Mouse (Mus musculus): ENCODE measurements at regions not wholly inside any gene's neighbourhood (a gene's known extent, or its start where the extent isn't known, plus 50 kb on each side); places are given as distances from the start of the nearest gene placed in this dataset.

GRCm38 (mm10) chr13:46116576-46116975 is 151.8 kb upstream of the Atxn1 start:
- no peak for ATAC-seq

- ATAC-seq, result no peak
Observed at GRCm38 (mm10) chr13:46104971-46105370, 140.2 kb upstream of the Atxn1 start.

GRCm38 (mm10) chr13:46098621-46099020 is 133.8 kb upstream of the Atxn1 start:
- ATAC-seq, result no peak

DNA sequence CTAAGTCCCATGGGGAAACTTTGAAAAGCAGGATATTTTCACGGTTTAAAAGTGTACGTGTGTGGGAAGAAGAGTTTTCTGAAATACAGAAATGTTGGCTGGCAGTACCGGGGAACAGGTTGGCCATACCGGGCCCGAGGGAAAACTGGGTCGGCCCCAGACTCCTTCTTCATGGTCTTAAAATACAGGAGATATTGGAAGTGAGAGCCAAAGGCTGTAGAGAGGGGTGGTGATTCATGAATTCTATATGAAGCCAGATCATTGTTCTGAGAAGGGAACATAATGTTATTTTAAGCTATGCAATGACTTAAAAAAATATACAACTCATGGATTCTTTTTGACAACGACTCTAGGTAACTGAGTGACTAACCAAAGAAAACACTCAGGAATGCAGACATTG is 133.3 kb upstream of the Atxn1 start:
- no peak for ATAC-seq

GRCm38 (mm10) chr13:46096968-46097367 is 132.2 kb upstream of the Atxn1 start:
- no peak for ATAC-seq

DNA sequence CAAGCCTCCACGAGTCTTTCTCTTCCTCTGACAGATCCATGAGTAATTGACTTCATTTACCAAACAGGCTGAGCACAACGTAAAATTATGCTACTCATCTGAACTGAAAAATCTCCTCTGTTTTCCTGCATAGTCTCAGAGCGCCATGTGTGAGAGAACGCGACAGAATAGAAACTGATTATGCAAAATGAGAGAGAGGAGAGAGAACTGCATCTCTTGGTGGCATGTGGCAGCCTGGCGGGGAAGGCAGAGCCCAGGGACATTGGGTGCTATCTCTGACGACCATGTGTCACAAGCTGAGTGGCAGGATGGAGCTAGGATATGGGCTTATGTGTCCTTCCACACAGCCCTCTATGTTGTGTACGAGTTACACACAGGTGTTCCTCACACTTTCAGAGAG is 131.6 kb upstream of the Atxn1 start:
- ATAC-seq, result no peak

DNA sequence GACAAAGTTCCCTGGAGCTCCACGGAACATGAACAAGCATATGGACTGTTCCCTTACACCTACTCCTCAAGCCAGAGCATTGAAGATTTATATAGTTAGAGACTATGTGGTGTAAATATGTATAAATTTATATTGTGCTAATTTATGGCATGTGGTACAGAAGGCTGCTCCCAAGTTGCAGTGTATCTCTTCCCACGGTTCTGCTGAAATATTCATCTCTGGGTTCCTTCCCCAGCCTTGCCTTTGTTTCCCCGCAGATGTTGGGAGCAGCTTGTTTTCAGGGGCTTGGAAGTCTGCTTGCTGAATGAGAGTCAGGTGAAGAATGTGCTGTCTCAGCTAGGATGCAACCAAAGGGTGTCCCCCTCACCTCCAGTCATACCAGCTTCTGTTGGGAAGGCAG is 128.0 kb upstream of the Atxn1 start:
- no peak for ATAC-seq

GRCm38 (mm10) chr13:46091109-46091508 is 126.3 kb upstream of the Atxn1 start:
- peak; percentile 53 for ATAC-seq

GRCm38 (mm10) chr13:46088237-46088636 is 123.4 kb upstream of the Atxn1 start:
- no peak for ATAC-seq

GRCm38 (mm10) chr13:46087663-46088062 is 122.9 kb upstream of the Atxn1 start:
- ATAC-seq, result no peak

DNA sequence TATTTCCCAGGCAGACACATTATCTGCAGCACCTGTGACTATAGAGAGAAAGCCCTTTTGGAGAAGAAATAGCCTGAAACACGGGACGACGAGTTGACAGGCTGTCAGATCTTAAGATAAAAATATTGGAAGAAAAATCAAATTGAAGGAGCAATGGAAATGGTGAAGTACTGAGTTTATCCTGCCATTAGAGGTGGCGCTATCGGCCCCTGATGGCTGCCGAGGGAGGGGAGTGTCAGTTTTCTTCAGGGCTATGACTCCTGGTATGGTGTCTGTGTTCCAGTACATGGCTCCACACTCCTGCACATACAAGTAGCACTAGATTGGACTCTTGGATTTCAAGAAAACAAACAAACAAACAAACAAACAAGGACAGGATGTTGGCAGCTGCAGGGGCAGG is 112.1 kb upstream of the Atxn1 start:
- no peak for ATAC-seq

DNA sequence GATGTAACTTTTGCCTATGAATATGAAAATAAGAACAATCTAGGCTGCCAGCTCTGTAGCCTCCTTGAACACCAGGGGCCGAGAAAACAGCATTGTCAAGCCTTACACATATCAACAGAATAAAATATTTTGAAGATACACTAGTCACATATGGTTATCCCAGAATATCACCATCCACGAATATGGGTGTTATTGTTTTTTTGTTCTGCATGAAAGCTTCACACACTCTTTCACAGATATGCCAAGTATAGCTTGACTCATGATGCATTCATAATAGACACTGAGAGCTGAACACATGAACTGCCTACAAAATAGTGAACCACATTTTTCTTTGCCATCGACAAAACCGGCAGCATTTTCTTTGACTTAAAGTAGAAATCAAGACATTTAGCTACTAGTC is 106.9 kb upstream of the Atxn1 start:
- no peak for ATAC-seq

DNA sequence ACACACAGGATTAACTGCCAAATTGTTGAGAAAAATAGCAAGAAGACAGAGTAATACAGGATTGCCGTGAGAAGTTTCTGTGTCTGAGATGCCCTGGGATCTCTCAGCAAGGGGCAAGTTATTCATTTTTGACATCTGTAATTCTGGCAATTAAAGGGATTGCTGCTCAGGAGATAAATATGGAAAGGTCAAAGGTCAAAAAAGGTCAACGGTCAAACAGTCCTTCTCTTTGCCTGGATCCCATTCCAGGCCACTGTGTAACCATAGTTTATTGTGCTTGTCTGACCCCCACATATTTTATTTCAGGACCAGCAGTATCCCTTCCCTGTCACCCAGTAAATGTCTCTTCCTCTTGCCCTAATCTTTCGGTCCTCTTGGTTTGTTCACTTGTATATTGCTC is 104.8 kb upstream of the Atxn1 start:
- ATAC-seq, result no peak

GRCm38 (mm10) chr13:46062758-46063157 is 98.0 kb upstream of the Atxn1 start:
- no peak for ATAC-seq

- no peak for ATAC-seq
Observed at GRCm38 (mm10) chr13:46059870-46060269, 95.1 kb upstream of the Atxn1 start.

DNA sequence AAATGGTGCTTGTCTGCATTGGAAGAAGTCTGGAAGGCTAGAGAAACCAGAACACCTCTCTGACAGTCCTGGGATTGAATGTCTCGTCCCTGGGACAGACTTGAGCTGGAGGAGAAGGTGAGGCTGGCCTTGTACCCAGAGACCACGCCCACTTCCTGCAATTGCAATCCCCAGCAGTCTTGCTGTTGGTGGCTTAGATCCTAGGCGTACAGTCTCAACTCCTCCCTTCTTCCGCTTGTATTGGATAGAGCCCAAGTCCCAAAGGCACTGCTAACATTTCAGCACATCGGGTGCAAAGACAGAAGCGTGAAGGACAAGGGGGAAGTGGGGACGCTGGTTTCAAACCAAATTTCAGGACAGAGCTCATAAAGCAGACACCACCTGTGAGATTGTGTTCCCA is 94.1 kb upstream of the Atxn1 start:
- peak; percentile 68 for ATAC-seq

- no peak for ATAC-seq
Observed at GRCm38 (mm10) chr13:46058341-46058740, 93.5 kb upstream of the Atxn1 start.

DNA sequence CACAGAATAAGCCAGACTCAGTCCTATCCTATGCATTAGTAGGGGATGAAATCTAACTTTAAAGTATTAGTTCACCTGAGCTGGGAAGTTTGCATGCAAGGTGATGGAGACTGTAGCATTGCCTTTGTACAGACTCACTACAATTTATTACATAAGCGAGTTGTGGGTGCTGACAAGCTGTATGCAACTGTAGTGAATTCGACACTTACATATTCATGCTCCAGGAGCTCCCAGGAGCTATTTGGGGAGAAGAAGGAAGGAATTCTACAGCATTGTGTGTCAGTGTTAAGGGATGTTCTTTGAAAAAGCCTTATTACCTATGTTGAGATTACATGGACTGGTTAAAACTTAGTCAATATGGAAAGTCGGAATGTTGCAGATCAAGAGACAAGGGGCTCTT is 90.6 kb upstream of the Atxn1 start:
- ATAC-seq, result no peak

- no peak for ATAC-seq
Observed at GRCm38 (mm10) chr13:46043568-46043967, 78.8 kb upstream of the Atxn1 start.

DNA sequence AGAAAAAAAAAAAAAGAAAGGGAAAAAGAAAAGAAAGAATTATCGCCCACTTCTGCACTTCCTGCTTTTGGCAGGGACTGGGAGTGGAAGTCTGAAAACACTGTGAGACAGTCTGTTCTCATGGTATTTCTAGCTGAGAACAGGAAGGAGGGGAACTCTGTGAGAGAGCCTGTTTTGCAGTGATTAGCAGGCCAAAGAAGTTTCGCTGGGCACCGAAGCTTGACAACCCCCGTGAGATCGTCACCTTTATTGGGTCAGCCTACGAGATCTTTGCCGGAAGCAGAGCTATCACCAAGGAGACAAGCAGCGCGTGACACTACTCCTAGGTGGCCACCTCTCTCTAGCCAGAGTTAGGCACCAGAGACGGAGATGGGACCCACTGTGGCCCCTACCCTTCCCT is 78.2 kb upstream of the Atxn1 start:
- ATAC-seq, result peak; percentile 71

DNA sequence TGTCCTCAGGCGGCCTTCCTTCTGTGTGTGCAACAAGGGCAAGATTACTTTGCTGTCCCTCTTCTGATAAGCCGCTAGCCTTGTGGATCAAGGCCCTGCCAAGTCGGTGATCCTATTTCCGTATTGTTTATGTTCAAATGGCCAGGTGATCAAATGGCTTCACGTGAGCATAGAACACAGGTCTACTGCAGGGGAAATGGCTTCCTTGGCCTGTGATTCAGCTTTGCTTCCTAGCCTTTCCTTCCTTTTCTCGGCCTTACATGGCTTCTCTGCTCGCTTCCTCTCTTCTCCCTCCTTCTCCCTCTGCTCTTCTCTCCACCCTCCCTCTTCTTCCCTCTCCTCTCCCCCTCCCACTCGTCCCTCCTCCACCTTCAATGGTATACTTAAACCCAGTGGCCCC is 77.4 kb upstream of the Atxn1 start:
- no peak for ATAC-seq

- no peak for ATAC-seq
Observed at GRCm38 (mm10) chr13:46041475-46041874, 76.7 kb upstream of the Atxn1 start.

DNA sequence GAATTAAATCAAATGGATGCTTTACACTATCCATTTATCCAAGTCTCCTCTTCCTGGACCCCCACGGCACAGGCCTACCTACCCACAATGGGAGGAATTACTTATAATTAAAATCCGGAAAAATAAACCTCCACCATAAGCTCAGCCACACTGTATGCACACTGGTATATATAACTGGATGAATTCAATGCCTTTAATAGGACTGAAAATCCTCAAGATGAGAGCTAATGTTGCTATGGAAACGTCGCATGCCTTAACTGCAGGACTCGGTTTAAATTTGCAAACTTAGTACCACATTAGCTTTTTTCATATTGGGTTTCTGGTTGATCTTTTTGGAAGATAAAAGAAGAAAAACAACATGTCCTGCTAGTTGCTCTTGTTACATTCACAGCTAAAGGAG is 75.3 kb upstream of the Atxn1 start:
- no peak for ATAC-seq

DNA sequence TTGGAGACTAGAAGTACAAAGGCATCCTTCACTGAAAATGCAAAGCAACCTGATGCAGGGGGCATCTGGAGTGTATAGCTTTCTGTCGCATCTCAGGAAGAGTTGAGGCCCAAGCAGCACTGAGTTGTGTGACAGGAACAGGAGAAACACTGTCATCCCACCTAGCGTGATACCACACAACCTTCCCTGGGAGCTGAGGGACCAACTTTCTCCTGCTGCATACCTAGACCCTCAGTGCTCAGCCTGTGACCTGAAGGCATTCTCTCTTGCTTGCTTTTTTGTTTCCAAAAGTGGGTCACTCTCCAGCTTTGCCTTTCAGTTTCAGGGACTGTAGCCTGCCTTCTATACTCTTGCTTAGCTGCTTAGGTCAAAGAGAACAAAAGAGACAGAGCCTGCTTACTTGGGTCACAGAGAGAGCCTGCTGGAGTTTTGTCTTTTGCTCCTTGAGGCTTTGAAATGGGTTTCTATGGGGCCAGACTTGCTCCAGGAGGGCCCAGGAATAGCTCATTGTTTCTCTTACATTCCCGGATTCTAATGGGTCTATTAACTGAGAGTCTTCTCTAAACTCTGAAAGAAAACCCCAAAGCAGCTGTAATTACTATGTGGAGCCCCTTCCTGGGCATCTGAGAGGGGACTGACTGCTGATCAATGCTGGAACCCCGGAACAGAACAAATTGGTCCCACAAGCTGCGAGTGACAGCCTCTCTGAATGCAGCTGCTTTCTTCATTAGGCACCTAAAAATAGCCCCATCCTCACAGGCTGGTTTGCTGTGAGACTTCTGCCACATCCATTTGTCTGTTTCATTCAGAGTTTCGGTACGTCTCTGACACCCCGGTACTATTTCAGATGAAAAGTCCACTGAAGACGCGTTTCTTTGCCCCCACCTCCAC is 73.9 kb upstream of the Atxn1 start:
- ATAC-seq, result no peak

GRCm38 (mm10) chr13:46032281-46032680 is 67.5 kb upstream of the Atxn1 start:
- no peak for ATAC-seq

Data from CD4-positive, CD25-positive, alpha-beta regulatory T cell, adult 4 months (primary cell).